Mouse (Mus musculus): ENCODE data around the gene Snhg11.
"Not testable (repeated sequence)": the region's sequence is repeated elsewhere in the genome, so short reads cannot be mapped to it uniquely, and the experiment has no call there.

Gene Snhg11

GRCm38 (mm10) chr2:158370173-158370550 lies 5.3 kb upstream of the Snhg11 start:
- DNase-seq, result no peak

- no peak for DNase-seq
These were observed 2.4 kb upstream of the Snhg11 start for GRCm38 (mm10) chr2:158373061-158373460.

- no peak for DNase-seq
These were observed 1.9 kb upstream of the Snhg11 start for GRCm38 (mm10) chr2:158373516-158373915.

- DNase-seq, result no peak
These were observed 767 bp downstream of the Snhg11 start for GRCm38 (mm10) chr2:158376123-158376687.

GRCm38 (mm10) chr2:158376798-158377197 lies 1.4 kb downstream of the Snhg11 start:
- DNase-seq, result no peak

- no peak for DNase-seq
These were observed 2.4 kb downstream of the Snhg11 start for GRCm38 (mm10) chr2:158377811-158378210.

- peak; percentile 77 to 81 for DNase-seq
These were observed 4.1 kb downstream of the Snhg11 start for GRCm38 (mm10) chr2:158379354-158380078.

GRCm38 (mm10) chr2:158386072-158386471 lies 10.6 kb downstream of the Snhg11 start:
- no peak for DNase-seq

- DNase-seq, result no peak
These were observed 14.0 kb downstream of the Snhg11 start for GRCm38 (mm10) chr2:158389421-158389820.

GRCm38 (mm10) chr2:158396369-158396768 lies 20.9 kb downstream of the Snhg11 start:
- DNase-seq, result no peak

GRCm38 (mm10) chr2:158397140-158397539 lies 21.7 kb downstream of the Snhg11 start:
- DNase-seq, result not testable (repeated sequence)

GRCm38 (mm10) chr2:158402915-158403314 lies 27.5 kb downstream of the Snhg11 start:
- DNase-seq, result no peak

GRCm38 (mm10) chr2:158408997-158409594 lies 33.7 kb downstream of the Snhg11 start:
- no peak for DNase-seq

GRCm38 (mm10) chr2:158409595-158410021 lies 34.2 kb downstream of the Snhg11 start, which contains the start of gene Ralgapb:
Gene Ralgapb, plus strand, starts transcription at chr2:158409848.
- DNase-seq, result peak; percentile 99 to 100

- peak; percentile 62 to 65 for DNase-seq
These were observed 34.9 kb downstream of the Snhg11 start for GRCm38 (mm10) chr2:158410022-158411014.

GRCm38 (mm10) chr2:158413240-158413639 lies 37.8 kb downstream of the Snhg11 start:
- no peak for DNase-seq

GRCm38 (mm10) chr2:158415826-158416225 lies 40.4 kb downstream of the Snhg11 start:
- DNase-seq, result no peak

- DNase-seq, result no peak
These were observed 43.2 kb downstream of the Snhg11 start for GRCm38 (mm10) chr2:158418663-158419062.
